Mouse (Mus musculus): ENCODE results near the gene Asic4.

Gene Asic4

GRCm38 (mm10) chr1:75450314-75451005, at the start of gene Asic4:
Gene Asic4 (plus strand): TSS chr1:75450436.
- DNase-seq, result peak; percentile 19 to 21

DNA sequence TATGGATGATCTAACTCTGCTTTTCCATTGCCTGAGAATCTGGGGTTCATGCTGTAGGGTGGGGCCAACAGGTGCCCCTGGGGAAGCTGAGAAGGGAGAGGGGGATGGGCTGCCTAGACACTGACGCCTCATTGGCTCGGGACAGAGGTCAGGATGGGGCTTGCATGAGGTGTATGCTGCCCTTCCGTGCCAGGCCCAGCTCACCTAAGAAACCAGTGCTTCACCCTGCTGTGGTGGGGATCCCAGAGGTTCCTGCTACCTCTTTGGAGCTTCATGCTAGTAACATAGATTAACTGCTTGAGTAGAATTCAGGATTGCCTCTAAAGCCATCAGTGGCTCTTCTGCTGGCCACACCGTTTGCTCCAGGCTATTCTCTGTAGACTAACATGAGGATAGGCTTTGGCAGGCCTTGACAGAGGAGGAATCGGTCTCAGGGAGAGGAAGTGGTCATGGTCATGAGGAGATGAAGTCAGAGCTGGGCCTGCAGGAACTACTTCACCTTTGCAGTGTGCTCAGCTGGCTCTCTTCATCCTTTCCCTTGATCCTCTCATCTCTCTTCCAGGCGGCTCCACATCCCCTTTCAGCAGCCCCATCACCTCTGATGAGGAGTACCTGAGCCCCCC, 49.6 kb upstream of the Asic4 start:
- no peak for DNase-seq

- DNase-seq, result no peak
Measured at GRCm38 (mm10) chr1:75405547-75405946, 44.7 kb upstream of the Asic4 start.

GRCm38 (mm10) chr1:75406173-75406572, 44.1 kb upstream of the Asic4 start:
- DNase-seq, result no peak

DNA sequence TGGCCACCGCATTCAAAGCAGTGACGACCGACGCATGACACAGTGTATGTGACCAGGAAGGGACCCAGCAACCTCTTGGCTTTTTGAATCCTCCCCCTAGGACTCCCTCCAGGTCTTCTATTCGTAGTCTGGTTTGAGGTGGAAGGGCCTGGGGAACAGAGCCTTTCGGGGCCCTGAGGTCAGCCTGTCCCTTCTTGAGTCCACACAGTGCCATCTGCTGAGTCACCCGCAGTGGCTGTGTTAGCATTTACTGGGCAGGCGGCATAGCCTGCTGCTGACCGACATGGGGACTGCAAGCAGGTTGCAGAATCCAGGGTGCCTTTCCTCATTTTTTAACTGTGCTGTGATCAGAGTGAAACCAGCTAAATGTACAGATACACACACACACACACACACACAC, 43.2 kb upstream of the Asic4 start:
- DNase-seq, result no peak

GRCm38 (mm10) chr1:75408210-75408609, 42.0 kb upstream of the Asic4 start:
- DNase-seq, result no peak

- DNase-seq, result no peak
Measured at GRCm38 (mm10) chr1:75409950-75410349, 40.3 kb upstream of the Asic4 start.

GRCm38 (mm10) chr1:75412196-75412595, 38.0 kb upstream of the Asic4 start:
- DNase-seq, result no peak

DNA sequence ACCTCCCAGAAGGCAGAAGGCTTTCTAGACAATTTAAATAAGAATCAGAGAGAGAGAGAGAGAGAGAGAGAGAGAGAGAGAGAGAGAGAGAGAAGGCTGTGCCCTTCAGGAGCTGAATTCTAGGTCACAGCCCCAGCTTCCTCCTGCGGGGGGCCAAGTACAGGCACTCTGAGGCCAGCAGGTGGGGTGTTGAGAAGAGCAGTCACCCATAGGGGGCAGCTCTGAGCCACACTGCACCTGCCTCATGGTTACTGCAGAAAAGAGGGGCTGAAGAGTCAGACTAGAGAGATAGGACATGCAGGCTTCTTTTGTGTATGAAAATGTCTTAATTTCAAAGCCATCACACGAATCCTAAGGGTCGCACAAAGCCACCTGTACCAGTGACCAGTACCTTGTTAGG, 36.5 kb upstream of the Asic4 start:
- DNase-seq, result peak; percentile 48

- DNase-seq, result no peak
Measured at GRCm38 (mm10) chr1:75421794-75422193, 28.4 kb upstream of the Asic4 start.

DNA sequence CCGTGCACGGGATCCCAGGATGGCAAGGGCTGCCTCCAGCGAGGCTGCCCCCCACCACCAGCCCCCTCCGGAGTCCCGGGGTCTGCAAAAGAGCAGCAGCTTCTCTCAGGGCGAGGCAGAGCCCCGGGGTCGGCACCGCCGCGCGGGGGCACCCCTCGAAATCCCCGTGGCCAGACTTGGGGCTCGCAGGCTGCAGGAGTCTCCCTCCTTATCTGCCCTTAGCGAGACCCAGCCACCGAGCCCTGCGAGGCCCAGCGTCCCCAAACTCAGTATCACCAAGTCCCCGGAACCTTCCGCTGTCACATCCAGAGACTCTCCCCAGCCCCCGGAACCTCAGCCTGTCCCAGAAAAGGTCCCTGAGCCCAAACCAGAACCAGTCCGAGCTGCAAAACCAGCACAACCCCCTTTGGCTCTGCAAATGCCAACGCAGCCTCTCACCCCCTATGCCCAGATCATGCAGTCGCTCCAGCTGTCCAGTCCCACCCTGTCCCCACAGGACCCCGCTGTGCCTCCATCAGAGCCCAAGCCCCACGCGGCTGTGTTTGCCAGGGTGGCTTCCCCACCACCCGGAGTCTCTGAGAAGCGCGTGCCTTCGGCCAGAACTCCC, 27.9 kb upstream of the Asic4 start:
- DNase-seq, result no peak

- DNase-seq, result no peak
Measured at GRCm38 (mm10) chr1:75422823-75423471, 27.3 kb upstream of the Asic4 start.

GRCm38 (mm10) chr1:75423780-75424390, 26.4 kb upstream of the Asic4 start:
- no peak for DNase-seq

DNA sequence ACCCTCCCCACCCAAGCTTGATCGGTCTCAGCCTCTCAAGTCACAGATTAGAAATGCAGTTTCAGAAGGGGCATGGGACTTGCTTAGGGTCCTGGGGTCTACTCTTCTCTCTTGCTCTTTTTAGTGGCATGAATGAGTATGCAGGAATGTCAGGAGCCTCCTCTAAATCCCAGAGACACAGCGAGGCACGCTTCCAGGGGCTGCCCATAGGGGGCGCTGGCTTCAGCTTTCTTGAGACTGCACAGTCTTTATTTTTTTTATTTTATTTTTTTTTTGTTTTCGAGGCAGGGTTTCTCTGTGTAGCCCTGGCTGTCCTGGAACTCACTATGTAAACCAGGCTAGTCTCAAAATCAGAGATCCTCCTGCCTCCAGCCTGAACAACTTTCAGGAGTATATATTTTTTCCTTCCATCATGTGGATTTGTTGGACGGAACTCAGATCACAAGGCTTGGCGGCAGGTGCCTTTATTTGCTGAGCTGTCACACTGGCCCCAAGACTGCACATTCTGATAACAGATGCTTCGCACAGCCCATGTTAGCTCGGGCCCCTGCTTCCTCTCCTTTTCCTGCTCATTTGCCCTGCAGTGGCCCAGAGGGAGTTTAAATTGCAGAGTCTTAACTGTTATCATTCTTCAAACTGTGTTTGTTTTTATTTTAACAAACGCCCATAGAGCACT, 24.3 kb upstream of the Asic4 start:
- peak; percentile 42 to 56 for DNase-seq

DNA sequence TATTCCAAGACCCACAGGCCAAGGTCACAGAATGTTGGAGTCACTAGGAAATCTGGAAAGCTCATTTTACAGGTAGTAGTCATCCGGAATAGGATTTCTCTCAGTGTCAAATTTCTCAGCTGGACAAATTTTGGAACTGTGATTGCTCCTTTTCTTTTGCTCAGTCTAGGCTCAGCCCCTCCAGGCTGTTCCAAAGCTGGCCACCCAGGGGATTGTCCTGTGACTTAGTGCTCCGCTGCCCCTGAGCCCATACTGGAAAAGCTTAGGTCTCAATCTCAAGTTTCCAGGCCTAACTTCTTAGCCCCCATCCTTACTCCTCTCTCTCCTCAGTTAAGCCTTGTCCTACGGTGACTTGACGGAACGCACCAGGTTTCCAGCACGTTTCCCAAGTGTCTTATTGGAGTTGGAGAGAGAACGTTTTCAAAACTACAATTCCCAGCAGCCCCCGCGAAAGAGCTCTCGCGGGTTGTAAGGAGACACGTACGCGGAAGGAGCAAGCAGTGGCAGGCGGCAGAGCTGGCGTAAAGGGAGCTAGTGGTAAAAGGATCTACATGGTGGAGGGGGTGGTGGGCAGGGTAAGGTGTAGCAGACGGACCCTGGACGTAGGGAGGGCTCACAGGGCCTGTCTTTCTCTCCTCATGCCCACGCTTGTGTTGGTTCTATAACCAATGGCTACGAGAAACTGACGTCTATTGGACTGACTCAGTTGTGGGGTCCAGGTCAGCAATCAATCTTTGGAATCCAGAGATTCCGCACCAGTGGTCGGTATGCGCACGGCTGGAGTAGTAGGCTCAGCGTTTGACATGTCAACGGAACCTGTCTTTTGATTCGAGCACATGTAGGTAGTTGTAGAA, 14.5 kb upstream of the Asic4 start, which contains the start of gene Gmppa:
TSS of gene Gmppa (plus strand) at position 456 of the 854 bp plus-strand sequence.
- DNase-seq, result peak; percentile 69 to 72

GRCm38 (mm10) chr1:75438782-75439181, 11.5 kb upstream of the Asic4 start:
- DNase-seq, result no peak

GRCm38 (mm10) chr1:75440661-75441060, 9.6 kb upstream of the Asic4 start:
- no peak for DNase-seq

DNA sequence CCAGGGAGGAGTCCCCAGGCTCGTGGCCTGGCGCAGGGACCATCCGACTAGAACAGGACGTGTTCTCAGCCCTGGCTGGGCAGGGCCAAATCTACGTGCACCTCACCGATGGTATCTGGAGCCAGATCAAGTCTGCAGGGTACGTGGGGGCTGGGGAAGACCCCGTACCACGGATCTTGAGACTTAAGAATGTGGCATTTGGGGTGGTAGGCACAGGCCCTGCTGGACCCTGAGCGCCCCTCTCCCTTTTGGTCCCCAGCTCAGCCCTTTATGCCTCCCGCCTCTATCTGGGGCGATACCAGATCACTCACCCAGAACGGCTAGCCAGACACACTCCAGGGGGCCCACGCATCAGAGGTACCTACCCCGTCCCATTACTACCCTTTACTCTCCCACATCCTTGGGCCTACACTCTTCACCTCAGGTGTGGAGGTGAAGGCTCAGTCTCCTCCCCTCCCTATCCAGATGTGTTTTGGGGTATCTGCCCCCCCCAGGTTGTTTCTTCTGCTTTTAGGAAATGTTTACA, 8.7 kb upstream of the Asic4 start:
- DNase-seq, result no peak

- no peak for DNase-seq
Measured at GRCm38 (mm10) chr1:75442171-75442570, 8.1 kb upstream of the Asic4 start.

- no peak for DNase-seq
Measured at GRCm38 (mm10) chr1:75442811-75443210, 7.4 kb upstream of the Asic4 start.
